Mouse (Mus musculus): Measurements from ENCODE around the gene Nrsn2.

DNA sequence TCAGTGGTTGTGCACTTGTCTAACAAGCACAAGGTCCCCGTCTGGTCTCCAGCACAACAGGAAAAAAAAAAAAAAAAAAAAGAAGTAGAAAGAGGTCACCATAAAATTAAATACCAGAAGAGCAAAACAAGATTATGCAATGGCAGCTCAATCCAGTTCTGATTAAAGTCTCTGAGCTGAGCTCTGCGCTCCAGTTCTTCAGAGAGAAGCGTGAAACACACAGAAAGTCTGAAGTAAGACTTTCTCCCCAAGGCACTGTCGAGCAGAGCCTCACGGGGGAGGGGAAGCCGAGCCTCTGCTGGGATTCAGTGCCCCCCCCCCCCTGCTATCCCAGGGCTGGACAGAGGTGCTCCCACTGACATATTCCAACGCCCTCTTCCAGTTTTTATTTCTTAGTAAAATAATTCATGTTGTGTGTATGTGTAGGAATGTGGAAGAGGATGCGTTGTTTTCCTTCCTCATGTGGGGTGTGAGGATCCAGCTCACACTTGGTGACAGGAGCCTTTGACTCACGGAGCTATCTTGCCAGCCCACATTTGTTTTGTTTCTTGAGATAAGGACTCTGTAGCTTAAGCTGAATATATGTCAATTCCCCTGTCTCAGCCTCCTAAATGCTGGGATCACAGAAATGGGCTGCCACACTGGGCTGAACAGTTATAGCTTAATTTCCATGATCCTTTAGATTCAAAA lies 29.5 kb downstream of the Nrsn2 start:
- TF ChIP-seq POLR2A (IDR thresholded peaks at IDR 0.05; ENCODE audit: low read depth, low read length): no peak
- TF ChIP-seq CTCF (IDR thresholded peaks at IDR 0.05; ENCODE audit: extremely low read depth, insufficient read length, insufficient replicate concordance, low read depth, low read length): no peak

Measured in small intestine, adult 2 months (tissue).